In the genomic region with DNA sequence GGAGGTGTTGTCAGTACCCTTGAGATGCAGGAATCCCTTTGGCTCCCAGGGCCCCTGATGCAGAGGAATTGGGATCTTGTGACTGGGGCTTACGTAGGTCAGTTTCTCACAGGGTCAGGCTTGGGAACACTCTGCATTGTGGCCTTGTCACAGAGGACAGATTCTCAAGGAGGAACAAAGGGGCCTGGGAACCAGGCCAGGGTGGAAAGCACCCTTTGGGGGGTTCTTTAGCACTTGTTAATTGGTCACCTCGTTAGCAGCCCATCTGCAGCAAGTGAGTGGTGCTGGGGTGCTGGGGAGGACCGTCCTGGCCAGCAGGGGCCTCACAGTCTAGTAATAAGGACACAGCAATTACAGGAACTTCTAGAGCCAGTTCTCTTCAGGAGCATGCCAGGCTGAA, we compare ENCODE assay signal across 11 mouse cellular contexts.
DNase-seq lines count a peak whose midpoint lies in the region; ATAC-seq lines count a peak whose summit lies in the region.
"Had no signal": no experiment of that assay in that cellular context is flagged by ENCODE, and none has a peak within 500 bp of the region (broad histone marks: within the 10 kb centered on the region; RNA-seq: fewer than 3 reads in every experiment).

No protein-coding gene starts in this region.

- WGBS in hindbrain, embryonic 10.5 days, result 29% methylated on average over 3 of the region's 3 CpGs
- 21% methylated on average over 3 of the region's 3 CpGs for WGBS in hindbrain, embryonic 13.5 days

- H3K4me2 ChIP-seq in hindbrain, embryonic 13.5 days, result no peak overlapping the region

- H3K27ac ChIP-seq in hindbrain, embryonic 10.5 days, result peak overlapping the region; percentile 71
- H3K27ac ChIP-seq in hindbrain, embryonic 13.5 days, result no peak overlapping the region
- peak overlapping the region; percentile 60; the same call in 1 of the 2 replicates for H3K27ac ChIP-seq in brown adipose tissue, adult 24 weeks (replicated peaks; ENCODE audit: low read depth, low read length)
- H3K27ac ChIP-seq: liver, embryonic 14.5 days had no signal

- H3K9me3 ChIP-seq in hindbrain, embryonic 10.5 days, result no peaks in the 10 kb centered on the region
- no peaks in the 10 kb centered on the region for H3K9me3 ChIP-seq in hindbrain, embryonic 13.5 days

- H3K9ac ChIP-seq in hindbrain, embryonic 13.5 days, result no peak overlapping the region
- H3K9ac ChIP-seq: liver, embryonic 14.5 days had no signal

- intact Hi-C loops in gastrocnemius, postnatal 36 days (cut with DNase I), result no loop called here

- peaks cover 17% of the 10 kb centered on the region for H3K4me1 ChIP-seq in hindbrain, embryonic 10.5 days (replicated peaks)
- H3K4me1 ChIP-seq in hindbrain, embryonic 13.5 days (replicated peaks), result peaks cover 7% of the 10 kb centered on the region
- no peaks in the 10 kb centered on the region for H3K4me1 ChIP-seq in brown adipose tissue, adult 24 weeks (ENCODE audit: control insufficient read depth, insufficient read depth, insufficient read length, low read length)

- no peak for ATAC-seq in hindbrain, embryonic 13.5 days (ENCODE audit: low FRiP score)
- no peak for ATAC-seq in megakaryocyte progenitor cell, adult 5-6 weeks (replicated peaks; ENCODE audit: poor library complexity)

- H3K27me3 ChIP-seq in hindbrain, embryonic 10.5 days (ENCODE audit: insufficient read depth, poor library complexity, severe bottlenecking), result no peaks in the 10 kb centered on the region
- H3K27me3 ChIP-seq in hindbrain, embryonic 13.5 days, result no peaks in the 10 kb centered on the region
- H3K27me3 ChIP-seq: CH12.LX had no signal

- H3K36me3 ChIP-seq in hindbrain, embryonic 10.5 days, result no peaks in the 10 kb centered on the region
- no peaks in the 10 kb centered on the region for H3K36me3 ChIP-seq in hindbrain, embryonic 13.5 days

- DNase-seq in hindbrain, embryonic 10.5 days (ENCODE audit: low spot score), result no peak
- DNase-seq in frontal cortex, postnatal 10 days (ENCODE audit: low spot score in 2 of 2), result peak; percentile 54 to 85
- peak; percentile 11 for DNase-seq in retina, adult 2 months (ENCODE audit: low read depth, low spot score)
- DNase-seq in gastrocnemius, postnatal 36 days, result no peak
- no peak for DNase-seq in urinary bladder, adult 2 months (ENCODE audit: low spot score)
- DNase-seq: kidney, adult 18-20 months had no signal

- H3K4me3 ChIP-seq in hindbrain, embryonic 10.5 days, result no peak overlapping the region
- H3K4me3 ChIP-seq in hindbrain, embryonic 13.5 days, result no peak overlapping the region
- no peak overlapping the region for H3K4me3 ChIP-seq in brown adipose tissue, adult 24 weeks (ENCODE audit: insufficient read depth, low read depth, low read length)

Comparison
In these comparisons a context has a peak if more than half of its experiments do, and no peak if none do; other contexts are left out.
1. DNase-seq: peak in frontal cortex, postnatal 10 days (2 of 2) and retina, adult 2 months (single experiment); none in hindbrain, embryonic 10.5 days (single experiment), gastrocnemius, postnatal 36 days (0 of 2) and urinary bladder, adult 2 months (single experiment).